Mouse (Mus musculus) kidney, adult 2 months (tissue): ENCODE data around the gene Kif21b. TPM values are rescaled to one million over a fixed set of nuclear protein-coding genes. Genes with fewer than 3 reads are reported as not detected.
A peak's percentile ranks its signal among the peaks of the same experiment; 100 is the strongest.

Source experiments
- DNase-seq: peaks from one replicate; pipeline ENCODE4 v3.0.0; 2021
- H3K27ac ChIP-seq: fragments of 200-500 bp; 2 replicates; pipeline ENCODE4 v1.5.1; 2012; ENCODE audit warnings: low read depth, low read length, control low read depth, inconsistent platforms; ENCODE audit not compliant: insufficient read depth
- H3K27me3 ChIP-seq: fragments of 200-500 bp; replicated peaks from 2 replicates; pipeline ENCODE4 v1.6.1; 2012; ENCODE audit warnings: mild to moderate bottlenecking, moderate library complexity, low read length, inconsistent platforms; ENCODE audit not compliant: control insufficient read depth, insufficient read depth
- H3K36me3 ChIP-seq: fragments of 200-500 bp; 2 replicates; pipeline ENCODE4 v1.6.1; 2012; ENCODE audit warnings: mild to moderate bottlenecking, moderate library complexity, low read length, inconsistent platforms; ENCODE audit not compliant: control insufficient read depth, insufficient read depth
- H3K4me1 ChIP-seq: fragments of 200-500 bp; 2 replicates; pipeline ENCODE4 v1.6.1; 2011; ENCODE audit warnings: low read length; ENCODE audit not compliant: control insufficient read depth, insufficient read depth
- H3K4me3 ChIP-seq: fragments of 200-500 bp; 2 replicates; pipeline ENCODE4 v1.5.1; 2011; ENCODE audit warnings: mild to moderate bottlenecking, low read depth, low read length, control low read depth; ENCODE audit not compliant: insufficient read depth
- CTCF ChIP-seq: fragments of 200-500 bp; conservative IDR thresholded peaks from 2 replicates; pipeline ENCODE4 v1.5.1; 2011; ENCODE audit warnings: low read depth, mild to moderate bottlenecking, control low read depth, low read length, moderate library complexity, mixed read lengths; ENCODE audit not compliant: insufficient read depth, insufficient read length
- POLR2A ChIP-seq: fragments of 200-500 bp; IDR thresholded peaks from one replicate; pipeline ENCODE4 v1.6.1; 2011; ENCODE audit warnings: low read depth, low read length, control low read depth
- WGBS: fragments of 180-500 bp; shearing (Covaris S2); methylation state at CpG from one replicate; pipeline ENCODE4 v1.1.7; 2018; 5-methylcytosine and 5-hydroxymethylcytosine counted together
- polyA plus RNA-seq: library from polyadenylated mRNA; depleted of rRNA; stranded (reverse); fragments of >200 nt; gene quantifications from 2 replicates; pipeline ENCODE4 v1.2.3, GENCODE M21; 2012

Kif21b gene
- polyA plus RNA-seq, 1 experiment: 4.2 TPM

DNA sequence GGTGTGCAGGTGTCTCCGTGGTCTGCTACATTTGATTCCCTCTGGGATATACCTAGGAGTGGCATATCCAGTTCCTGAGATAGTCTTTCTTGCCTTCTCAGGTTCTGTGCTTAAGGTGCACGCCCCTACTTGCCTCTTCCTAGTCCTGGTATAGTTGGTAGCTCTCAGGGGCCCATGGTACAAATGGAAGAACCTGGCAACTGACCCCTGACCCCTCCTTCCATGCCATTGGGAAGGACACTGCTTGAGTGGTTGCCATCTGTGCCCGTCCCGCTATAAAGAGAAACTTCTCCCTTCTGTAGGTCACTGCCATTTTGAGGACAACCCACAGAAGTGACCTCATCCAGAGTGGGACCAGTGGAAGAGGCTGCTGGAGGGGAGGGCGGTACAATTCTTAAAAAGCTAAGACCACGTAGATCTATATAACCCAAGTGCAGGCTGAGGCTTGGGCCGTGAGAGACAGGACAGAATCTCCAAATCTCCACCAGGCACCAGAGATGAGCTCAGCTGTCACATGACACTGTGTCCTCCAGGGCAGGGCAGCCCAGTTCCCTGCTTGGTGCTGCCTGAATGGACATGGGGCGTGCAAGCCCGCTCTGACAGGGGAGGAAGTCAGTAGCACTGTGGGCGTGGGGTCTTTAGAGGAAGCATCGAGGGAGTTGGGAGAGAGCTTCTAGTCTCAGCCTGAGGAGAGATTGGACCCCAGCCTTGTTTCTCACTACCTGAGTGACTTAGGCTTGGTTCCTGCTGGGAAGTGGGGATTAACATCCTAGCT, 10.2 kb downstream of the Kif21b start:
- Histone ChIP-seq H3K4me3 (no peak overlapping the region), H3K27ac (no peak overlapping the region), H3K4me1 (no peaks in the 10 kb centered on the region), H3K27me3 (no peaks in the 10 kb centered on the region), H3K36me3 (no peaks in the 10 kb centered on the region)
- no peak for TF ChIP-seq CTCF
- no peak for TF ChIP-seq POLR2A
- 81% methylated on average over 11 of the region's 11 CpGs for WGBS
- peak; percentile 43 for DNase-seq

DNA sequence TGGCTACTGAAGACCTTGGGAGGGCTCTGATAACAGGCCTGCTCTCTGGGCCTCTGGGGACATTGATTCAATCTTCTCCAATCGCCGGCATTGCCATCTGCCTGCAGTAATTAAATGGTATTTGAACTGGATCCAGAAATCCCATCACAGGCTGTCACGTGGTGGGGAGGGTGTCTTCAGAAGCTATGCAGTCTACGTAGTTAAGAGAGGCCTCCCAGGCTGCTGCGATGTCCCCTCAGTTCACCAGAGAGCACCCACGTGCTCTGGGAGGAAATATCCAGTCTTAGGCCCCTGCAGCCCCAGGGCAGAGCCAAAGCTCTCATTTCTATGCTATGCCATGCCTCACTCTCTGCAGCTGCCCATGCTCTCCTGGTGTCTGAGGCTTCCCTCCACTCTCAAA, 11.1 kb downstream of the Kif21b start:
- no peak overlapping the region for H3K4me3 ChIP-seq
- DNase-seq: peak; percentile 41

DNA sequence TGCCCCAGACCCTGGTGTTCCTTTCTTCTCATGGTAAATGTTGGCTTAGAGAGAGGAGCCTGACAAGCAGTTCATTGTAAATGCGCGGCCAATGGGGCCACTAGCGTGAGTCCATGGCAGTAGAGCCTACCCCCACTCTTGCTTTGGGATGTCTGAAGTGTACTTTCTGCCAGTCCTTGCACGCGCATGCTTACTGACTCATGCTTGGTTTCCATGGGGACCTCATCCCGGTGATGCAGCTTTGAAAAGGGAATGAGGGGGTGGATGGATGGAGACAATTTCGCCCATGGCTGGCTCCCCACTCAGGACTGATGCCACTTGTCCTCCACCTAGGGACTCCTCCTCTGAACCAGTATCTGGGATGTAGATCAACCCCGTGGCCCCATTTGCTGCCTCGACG, 12.3 kb downstream of the Kif21b start:
- Histone ChIP-seq H3K4me3 (no peak overlapping the region), H3K27ac (no peak overlapping the region), H3K4me1 (no peaks in the 10 kb centered on the region), H3K36me3 (no peaks in the 10 kb centered on the region), H3K27me3 (no peaks in the 10 kb centered on the region)
- no peak for DNase-seq
- TF ChIP-seq CTCF: no peak
- TF ChIP-seq POLR2A: no peak
- WGBS: 93% methylated on average over 10 of the region's 10 CpGs

More for the DNA sequence above, 11.1 kb downstream of the Kif21b start:
- Histone ChIP-seq H3K36me3 (no peaks in the 10 kb centered on the region), H3K4me1 (no peaks in the 10 kb centered on the region), H3K27ac (no peak overlapping the region), H3K27me3 (no peaks in the 10 kb centered on the region)
- TF ChIP-seq POLR2A: no peak
- TF ChIP-seq CTCF: no peak
- WGBS: 56% methylated on average over 6 of the region's 6 CpGs

DNA sequence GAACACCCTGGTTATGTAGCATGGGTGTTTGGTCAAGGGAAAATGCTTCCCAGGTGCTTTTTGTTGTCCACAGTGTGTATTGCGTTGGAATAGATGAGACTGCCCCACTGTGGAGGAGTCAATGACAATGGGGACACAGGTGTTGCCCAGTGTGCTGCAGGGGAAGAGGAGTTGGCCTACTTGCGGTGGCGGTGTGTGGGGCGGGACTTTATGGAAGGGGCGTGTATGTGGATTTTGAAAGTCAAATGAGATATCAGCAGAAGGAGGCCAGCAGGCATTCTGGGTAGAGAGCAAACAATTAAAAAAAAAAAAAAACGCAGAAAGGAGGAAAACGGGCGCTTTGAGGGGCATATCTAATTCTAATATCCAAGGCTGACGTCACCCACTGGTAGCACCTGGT, 18.5 kb downstream of the Kif21b start:
- Histone ChIP-seq H3K27me3 (no peaks in the 10 kb centered on the region), H3K4me1 (no peaks in the 10 kb centered on the region), H3K27ac (no peak overlapping the region), H3K36me3 (no peaks in the 10 kb centered on the region), H3K4me3 (no peak overlapping the region)
- no peak for TF ChIP-seq CTCF
- no peak for TF ChIP-seq POLR2A
- 92% methylated on average over 9 of the region's 9 CpGs for whole genome bisulfite sequencing
- no peak for DNase-seq

DNA sequence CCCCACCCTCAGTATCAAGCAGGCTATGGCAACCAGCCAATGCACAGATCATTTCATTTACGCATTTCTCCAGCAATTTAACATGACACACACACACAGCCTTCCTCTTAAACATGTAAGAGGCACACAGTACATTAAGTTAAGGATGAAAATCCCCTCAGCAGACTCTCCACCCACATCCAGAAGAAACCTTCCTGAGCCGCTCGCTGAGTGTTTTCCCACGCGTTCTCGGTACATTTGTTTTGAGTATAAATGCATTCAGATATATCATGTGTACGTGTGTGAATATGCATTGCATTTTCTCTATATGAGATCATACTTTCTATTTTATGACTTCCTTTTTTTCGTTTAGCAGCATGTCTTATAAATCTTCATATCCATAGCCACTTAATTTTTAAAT, 20.2 kb downstream of the Kif21b start:
- no peak overlapping the region for H3K27ac ChIP-seq
- 84% methylated on average over 8 of the region's 8 CpGs for WGBS
- TF ChIP-seq CTCF (no peak), POLR2A (no peak)
- no peaks in the 10 kb centered on the region for H3K4me1 ChIP-seq
- H3K36me3 ChIP-seq: no peaks in the 10 kb centered on the region
- H3K27me3 ChIP-seq: no peaks in the 10 kb centered on the region
- no peak overlapping the region for H3K4me3 ChIP-seq
- no peak for DNase-seq

DNA sequence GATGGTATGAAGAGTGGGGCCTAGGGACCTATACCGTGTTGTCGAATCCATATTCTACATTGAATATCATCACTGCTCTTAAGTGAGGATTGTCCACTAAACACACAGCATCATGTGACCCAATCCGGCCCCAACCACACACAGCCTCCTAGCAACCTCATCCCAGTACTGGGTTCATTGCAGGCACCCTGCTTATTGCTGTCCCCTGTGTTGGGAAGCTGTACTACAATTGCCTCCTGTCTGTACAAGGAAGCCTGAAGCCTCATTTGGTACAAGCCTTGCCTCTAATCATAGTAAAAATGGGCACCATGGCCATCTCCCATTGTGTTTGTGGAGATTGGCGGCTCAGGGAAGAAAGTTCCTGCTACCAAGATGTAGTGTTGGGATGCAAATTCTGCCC, 25.1 kb downstream of the Kif21b start:
- DNase-seq: no peak
- TF ChIP-seq POLR2A (no peak), CTCF (no peak)
- no peak overlapping the region for H3K27ac ChIP-seq
- no peaks in the 10 kb centered on the region for H3K27me3 ChIP-seq
- WGBS: 96% methylated on average over 4 of the region's 4 CpGs
- no peaks in the 10 kb centered on the region for H3K4me1 ChIP-seq
- no peaks in the 10 kb centered on the region for H3K36me3 ChIP-seq
- H3K4me3 ChIP-seq: no peak overlapping the region

DNA sequence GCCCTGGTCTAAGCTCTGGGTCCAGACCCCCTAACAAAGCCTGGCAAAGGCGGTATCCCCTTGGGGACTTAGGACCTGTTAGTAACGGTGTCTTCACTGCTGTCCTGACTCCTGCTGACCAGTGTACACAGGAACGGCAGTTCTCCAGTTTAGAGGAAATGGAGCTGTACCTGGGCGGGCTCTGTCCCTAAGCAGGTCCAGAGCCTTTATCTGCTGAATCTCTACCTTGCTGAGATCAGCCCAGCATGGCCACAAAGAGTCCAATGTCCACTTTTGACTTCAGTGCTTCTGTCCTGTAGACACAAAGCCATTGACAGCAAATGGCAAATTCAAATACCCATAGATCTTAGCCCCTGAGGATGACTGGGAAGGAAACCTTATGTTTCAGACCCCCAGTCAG, 25.8 kb downstream of the Kif21b start:
- Histone ChIP-seq H3K4me3 (no peak overlapping the region), H3K27me3 (no peaks in the 10 kb centered on the region), H3K4me1 (no peaks in the 10 kb centered on the region), H3K36me3 (no peaks in the 10 kb centered on the region), H3K27ac (no peak overlapping the region)
- TF ChIP-seq POLR2A (no peak), CTCF (no peak)
- WGBS: 91% methylated on average over 4 of the region's 4 CpGs
- no peak for DNase-seq
